Mouse (Mus musculus): ENCODE measurements around the gene Usp29.

Gene Usp29

GRCm38 (mm10) chr7:6816706-6817376, 86.5 kb downstream of the Usp29 start:
- DNase-seq (ENCODE audit: low read depth, low spot score), result no peak

GRCm38 (mm10) chr7:6820296-6820695, 89.9 kb downstream of the Usp29 start:
- DNase-seq (ENCODE audit: low read depth, low spot score), result no peak

GRCm38 (mm10) chr7:6822633-6823032, 92.3 kb downstream of the Usp29 start:
- DNase-seq (ENCODE audit: low read depth, low spot score), result no peak

- no peak for DNase-seq (ENCODE audit: low read depth, low spot score)
Measured at GRCm38 (mm10) chr7:6823673-6824072, 93.3 kb downstream of the Usp29 start.

- DNase-seq (ENCODE audit: low read depth, low spot score), result no peak
Measured at GRCm38 (mm10) chr7:6825966-6826647, 95.7 kb downstream of the Usp29 start.

- DNase-seq (ENCODE audit: low read depth, low spot score), result no peak
Measured at GRCm38 (mm10) chr7:6829148-6829547, 98.8 kb downstream of the Usp29 start.

- DNase-seq (ENCODE audit: low read depth, low spot score), result no peak
Measured at GRCm38 (mm10) chr7:6834950-6835349, 104.6 kb downstream of the Usp29 start.

- DNase-seq (ENCODE audit: low read depth, low spot score), result no peak
Measured at GRCm38 (mm10) chr7:6835351-6835750, 105.0 kb downstream of the Usp29 start.

GRCm38 (mm10) chr7:6837297-6837925, 107.0 kb downstream of the Usp29 start:
- no peak for DNase-seq (ENCODE audit: low read depth, low spot score)

- DNase-seq (ENCODE audit: low read depth, low spot score), result no peak
Measured at GRCm38 (mm10) chr7:6837926-6838554, 107.7 kb downstream of the Usp29 start.

GRCm38 (mm10) chr7:6840860-6841259, 110.5 kb downstream of the Usp29 start:
- DNase-seq (ENCODE audit: low read depth, low spot score), result no peak

GRCm38 (mm10) chr7:6849495-6849894, 119.1 kb downstream of the Usp29 start:
- DNase-seq (ENCODE audit: low read depth, low spot score), result no peak

- DNase-seq (ENCODE audit: low read depth, low spot score), result no peak
Measured at GRCm38 (mm10) chr7:6850321-6850720, 119.9 kb downstream of the Usp29 start.

GRCm38 (mm10) chr7:6851256-6851655, 120.9 kb downstream of the Usp29 start:
- no peak for DNase-seq (ENCODE audit: low read depth, low spot score)

- DNase-seq (ENCODE audit: low read depth, low spot score), result no peak
Measured at GRCm38 (mm10) chr7:6851717-6852503, 121.5 kb downstream of the Usp29 start.

GRCm38 (mm10) chr7:6855613-6856405, 125.4 kb downstream of the Usp29 start:
- DNase-seq (ENCODE audit: low read depth, low spot score), result no peak

GRCm38 (mm10) chr7:6858694-6859270, 128.4 kb downstream of the Usp29 start:
- no peak for DNase-seq (ENCODE audit: low read depth, low spot score)

- DNase-seq (ENCODE audit: low read depth, low spot score), result peak; percentile 23
Measured at GRCm38 (mm10) chr7:6860689-6861088, 130.3 kb downstream of the Usp29 start.

GRCm38 (mm10) chr7:6866351-6866750, 136.0 kb downstream of the Usp29 start:
- DNase-seq (ENCODE audit: low read depth, low spot score), result no peak

- no peak for DNase-seq (ENCODE audit: low read depth, low spot score)
Measured at GRCm38 (mm10) chr7:6868831-6869230, 138.5 kb downstream of the Usp29 start.

Data from ES-CJ7 (cell line).